Comparison of ENCODE assay signal across 8 mouse cellular contexts in the genomic region with DNA sequence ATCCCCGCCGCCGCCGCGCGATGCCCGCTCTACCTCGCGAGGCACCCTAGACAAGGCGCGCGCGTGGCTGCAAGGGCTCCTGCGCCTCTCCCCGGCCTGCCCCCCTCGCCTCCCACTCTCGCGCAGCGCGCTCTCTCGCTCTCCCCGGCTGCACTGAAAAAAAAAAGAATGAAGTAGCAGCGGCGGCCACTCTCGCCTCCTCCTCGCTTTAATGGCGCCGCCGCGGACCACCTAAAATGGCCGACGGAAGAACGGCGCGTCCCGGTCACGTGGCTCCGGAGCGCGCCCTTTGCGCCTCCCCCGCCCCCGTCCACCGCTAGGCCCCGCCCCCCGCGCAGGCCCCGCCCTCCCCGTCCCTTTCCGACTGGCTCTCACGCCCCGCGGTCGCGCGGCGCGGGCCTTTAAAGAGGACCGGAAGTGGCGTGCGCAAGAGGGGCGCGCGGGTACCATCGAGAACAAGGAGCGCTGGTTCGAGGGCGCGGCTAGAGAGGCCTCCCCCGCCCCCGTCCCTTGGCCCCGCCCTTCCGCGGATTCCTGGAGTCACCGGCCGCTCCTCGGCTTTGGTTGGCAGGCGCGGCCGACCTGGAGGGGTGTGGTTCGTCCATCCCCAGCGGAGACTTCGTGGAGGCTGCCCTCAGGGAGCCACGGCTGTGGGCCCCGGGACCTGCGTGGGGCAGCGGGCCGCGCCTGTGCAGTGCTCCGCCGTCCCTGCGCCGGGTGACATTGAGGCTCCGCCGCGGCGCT. TPM values are rescaled to one million over a fixed set of nuclear protein-coding genes. Genes with fewer than 3 reads are reported as not detected.
A peak's percentile ranks its signal among the peaks of the same experiment; 100 is the strongest.
DNase-seq lines count a peak whose midpoint lies in the region; ATAC-seq lines count a peak whose summit lies in the region.

A gene (minus strand): TSS at position 240 of the 744 bp plus-strand sequence.
A gene (plus strand): TSS at position 363 of the 744 bp plus-strand sequence.

- H3K36me3 ChIP-seq in embryonic facial prominence, embryonic 11.5 days (replicated peaks; ENCODE audit: control insufficient read depth, insufficient read depth, low read depth, low read length): no peaks in the 10 kb centered on the region
- peaks cover 37% of the 10 kb centered on the region for H3K36me3 ChIP-seq in limb, embryonic 10.5 days
- H3K36me3 ChIP-seq in midbrain, embryonic 12.5 days: no peaks in the 10 kb centered on the region

- peak; percentile 96 for ATAC-seq in embryonic facial prominence, embryonic 11.5 days (replicated peaks; ENCODE audit: insufficient number of reproducible peaks, low FRiP score, low TSS enrichment, low read depth)
- ATAC-seq in midbrain, embryonic 12.5 days (ENCODE audit: low FRiP score, low read depth): peak; percentile 98

- peak; percentile 96 for DNase-seq in 3134 (ENCODE audit: extremely low read depth, insufficient read length, low spot score)
- peak; percentile 94 for DNase-seq in adrenal gland, postnatal 25 days
- DNase-seq in embryonic facial prominence, embryonic 11.5 days (ENCODE audit: low spot score): peak; percentile 99
- peak; percentile 100 for DNase-seq in heart, adult 11 months
- peak; percentile 94 for DNase-seq in kidney, adult 18-20 months
- peak; percentile 99 for DNase-seq in limb, embryonic 10.5 days (ENCODE audit: low spot score)
- peak; percentile 95 for DNase-seq in skeletal muscle tissue, adult 2 months (ENCODE audit: low read depth, low spot score)

- peak within 1 kb of the TSS; percentile 99 for H3K27ac ChIP-seq in embryonic facial prominence, embryonic 11.5 days (replicated peaks; ENCODE audit: low read depth, low read length)
- H3K27ac ChIP-seq in limb, embryonic 10.5 days: peak within 1 kb of the TSS; percentile 100
- H3K27ac ChIP-seq in midbrain, embryonic 12.5 days (replicated peaks): peak within 1 kb of the TSS; percentile 99

- peak within 1 kb of the TSS; percentile 84 for H3K4me3 ChIP-seq in embryonic facial prominence, embryonic 11.5 days (ENCODE audit: low read depth, low read length)
- peak within 1 kb of the TSS; percentile 98 for H3K4me3 ChIP-seq in limb, embryonic 10.5 days
- H3K4me3 ChIP-seq in midbrain, embryonic 12.5 days: peak within 1 kb of the TSS; percentile 98

- H3K27me3 ChIP-seq in embryonic facial prominence, embryonic 11.5 days (ENCODE audit: control insufficient read depth, insufficient read depth, low read length): no peaks in the 10 kb centered on the region
- no peaks in the 10 kb centered on the region for H3K27me3 ChIP-seq in limb, embryonic 10.5 days (ENCODE audit: low read depth, poor library complexity, severe bottlenecking)
- no peaks in the 10 kb centered on the region for H3K27me3 ChIP-seq in midbrain, embryonic 12.5 days

- H3K9me3 ChIP-seq in embryonic facial prominence, embryonic 11.5 days (replicated peaks; ENCODE audit: control insufficient read depth, low read length): no peaks in the 10 kb centered on the region
- no peaks in the 10 kb centered on the region for H3K9me3 ChIP-seq in limb, embryonic 10.5 days (replicated peaks)
- no peaks in the 10 kb centered on the region for H3K9me3 ChIP-seq in midbrain, embryonic 12.5 days

- H3K4me1 ChIP-seq in embryonic facial prominence, embryonic 11.5 days (ENCODE audit: control insufficient read depth, insufficient read depth, low read length): no peaks in the 10 kb centered on the region
- H3K4me1 ChIP-seq in limb, embryonic 10.5 days: peaks cover 29% of the 10 kb centered on the region
- H3K4me1 ChIP-seq in midbrain, embryonic 12.5 days: peaks cover 25% of the 10 kb centered on the region

- peak within 1 kb of the TSS; percentile 99 for H3K9ac ChIP-seq in embryonic facial prominence, embryonic 11.5 days (replicated peaks; ENCODE audit: low read length)
- peak within 1 kb of the TSS; percentile 99 for H3K9ac ChIP-seq in midbrain, embryonic 12.5 days (replicated peaks)

- peak within 1 kb of the TSS; percentile 69 for H3K4me2 ChIP-seq in embryonic facial prominence, embryonic 11.5 days (ENCODE audit: low read depth, low read length)
- H3K4me2 ChIP-seq in midbrain, embryonic 12.5 days (replicated peaks): peak within 1 kb of the TSS; percentile 76

- under 1% methylated on average over 69 of the region's 97 CpGs for WGBS in embryonic facial prominence, embryonic 11.5 days
- under 1% methylated on average over 96 of the region's 97 CpGs for WGBS in limb, embryonic 10.5 days
- under 1% methylated on average over 95 of the region's 97 CpGs for WGBS in midbrain, embryonic 12.5 days

RNA-seq across cellular contexts. Expression of the first gene that starts in this region (rescaled TPM):
- 133 and 183 TPM in 2 replicates for total RNA-seq in adrenal gland, postnatal 25 days (2021)
- 293 and 315 TPM in 2 replicates for polyA plus RNA-seq in embryonic facial prominence, embryonic 11.5 days (2014; fragmentation: Nextera tagmentation; extraction: Ambion mirVana)
- 335 and 338 TPM in 2 replicates for polyA plus RNA-seq in limb, embryonic 10.5 days (2016; fragmentation: Nextera tagmentation; extraction: Ambion mirVana)
- 471 and 527 TPM in 2 replicates for polyA plus RNA-seq in midbrain, embryonic 12.5 days (2016; fragmentation: Nextera tagmentation; extraction: Ambion mirVana)

RNA-seq across cellular contexts. Expression of the second gene that starts in this region (rescaled TPM):
- total RNA-seq in adrenal gland, postnatal 25 days (2021): 1.7 and 3.5 TPM in 2 replicates
- polyA plus RNA-seq in embryonic facial prominence, embryonic 11.5 days (2014; fragmentation: Nextera tagmentation; extraction: Ambion mirVana): 2.6 and 3.3 TPM in 2 replicates
- polyA plus RNA-seq in limb, embryonic 10.5 days (2016; fragmentation: Nextera tagmentation; extraction: Ambion mirVana): 1.7 and 2.4 TPM in 2 replicates
- polyA plus RNA-seq in midbrain, embryonic 12.5 days (2016; fragmentation: Nextera tagmentation; extraction: Ambion mirVana): 3.2 and 3.5 TPM in 2 replicates

Comparison
In these comparisons a context has a peak if more than half of its experiments do, and no peak if none do; other contexts are left out.
1. Peak in every context shown above with its lines: DNase-seq, ATAC-seq, H3K4me3 ChIP-seq and H3K27ac ChIP-seq.